ENCODE assay signal across 25 mouse cellular contexts in genomic region chr7:122193919-122194318, GRCm38 (mm10). TPM values are rescaled to one million over a fixed set of nuclear protein-coding genes. Genes with fewer than 3 reads are reported as not detected.
DNase-seq lines count a peak whose midpoint lies in the region; ATAC-seq and TF ChIP-seq lines count a peak whose summit lies in the region.
"Had no signal": no experiment of that assay in that cellular context is flagged by ENCODE, and none has a peak within 500 bp of the region (broad histone marks: within the 10 kb centered on the region; RNA-seq: fewer than 3 reads in every experiment).

No protein-coding gene starts in this region.

- H3K9me3 ChIP-seq in intestine, postnatal 0 days (ENCODE audit: control insufficient read depth): no peaks in the 10 kb centered on the region
- H3K9me3 ChIP-seq in intestine, embryonic 15.5 days: no peaks in the 10 kb centered on the region
- no peaks in the 10 kb centered on the region for H3K9me3 ChIP-seq in liver, embryonic 14.5 days (ENCODE audit: control insufficient read depth, low read length)
- H3K9me3 ChIP-seq in liver, embryonic 11.5 days (ENCODE audit: control insufficient read depth, low read length): no peaks in the 10 kb centered on the region
- H3K9me3 ChIP-seq: embryonic facial prominence, embryonic 10.5 days; forebrain, embryonic 10.5 days; heart, embryonic 13.5 days; hindbrain, embryonic 12.5 days; midbrain, embryonic 13.5 days; neural tube, embryonic 12.5 days had no signal

- H3K9ac ChIP-seq in intestine, postnatal 0 days (ENCODE audit: low read depth, low read length): no peak overlapping the region
- no peak overlapping the region for H3K9ac ChIP-seq in intestine, embryonic 15.5 days
- no peak overlapping the region for H3K9ac ChIP-seq in liver, embryonic 14.5 days (replicated peaks)
- H3K9ac ChIP-seq in liver, embryonic 11.5 days (ENCODE audit: low read depth, low read length): no peak overlapping the region
- H3K9ac ChIP-seq: heart, embryonic 13.5 days; hindbrain, embryonic 12.5 days; midbrain, embryonic 13.5 days; neural tube, embryonic 12.5 days had no signal

- ATAC-seq in intestine, postnatal 0 days: no peak
- ATAC-seq in intestine, embryonic 15.5 days: no peak
- ATAC-seq in liver, embryonic 14.5 days (ENCODE audit: insufficient read depth): no peak
- ATAC-seq in liver, embryonic 11.5 days (replicated peaks; ENCODE audit: low FRiP score): no peak
- ATAC-seq: midbrain, embryonic 13.5 days had no signal

- no peak overlapping the region for H3K27ac ChIP-seq in intestine, postnatal 0 days (ENCODE audit: low read depth, low read length)
- no peak overlapping the region for H3K27ac ChIP-seq in intestine, embryonic 15.5 days
- H3K27ac ChIP-seq in liver, embryonic 14.5 days: no peak overlapping the region
- H3K27ac ChIP-seq in liver, embryonic 11.5 days (ENCODE audit: low read depth, low read length): no peak overlapping the region
- H3K27ac ChIP-seq: embryonic facial prominence, embryonic 10.5 days; forebrain, embryonic 10.5 days; heart, adult 2 months; heart, embryonic 13.5 days; hindbrain, embryonic 12.5 days; midbrain, embryonic 13.5 days; neural tube, embryonic 12.5 days had no signal

- peak; percentile 55 for TF ChIP-seq CTCF in intestine, postnatal 0 days (IDR thresholded peaks at IDR 0.05; ENCODE audit: low read depth)
- TF ChIP-seq CTCF in liver, embryonic 14.5 days (IDR thresholded peaks at IDR 0.05; ENCODE audit: low read depth): 0 out of 2 replicates have a peak, but pooled peaks have one; percentile 8

- H3K36me3 ChIP-seq in intestine, postnatal 0 days (ENCODE audit: control insufficient read depth, insufficient read depth): no peaks in the 10 kb centered on the region
- H3K36me3 ChIP-seq in intestine, embryonic 15.5 days: no peaks in the 10 kb centered on the region
- no peaks in the 10 kb centered on the region for H3K36me3 ChIP-seq in liver, embryonic 14.5 days (replicated peaks; ENCODE audit: control insufficient read depth, insufficient read depth, low read depth)
- no peaks in the 10 kb centered on the region for H3K36me3 ChIP-seq in liver, embryonic 11.5 days (ENCODE audit: control insufficient read depth, insufficient read depth, low read length)
- H3K36me3 ChIP-seq: embryonic facial prominence, embryonic 10.5 days; forebrain, embryonic 10.5 days; heart, embryonic 13.5 days; hindbrain, embryonic 12.5 days; midbrain, embryonic 13.5 days; neural tube, embryonic 12.5 days had no signal

- H3K27me3 ChIP-seq in intestine, postnatal 0 days (replicated peaks; ENCODE audit: control insufficient read depth, insufficient read depth, low read length): no peaks in the 10 kb centered on the region
- no peaks in the 10 kb centered on the region for H3K27me3 ChIP-seq in intestine, embryonic 15.5 days (replicated peaks)
- H3K27me3 ChIP-seq in liver, embryonic 14.5 days (ENCODE audit: control insufficient read depth, insufficient read depth, low read length): no peaks in the 10 kb centered on the region
- no peaks in the 10 kb centered on the region for H3K27me3 ChIP-seq in liver, embryonic 11.5 days (replicated peaks; ENCODE audit: control insufficient read depth, insufficient read depth, low read length)
- H3K27me3 ChIP-seq: CH12.LX; heart, embryonic 13.5 days; hindbrain, embryonic 12.5 days; midbrain, embryonic 13.5 days; neural tube, embryonic 12.5 days had no signal

- no peak for TF ChIP-seq EP300 in liver, embryonic 14.5 days (IDR thresholded peaks at IDR 0.05; ENCODE audit: low read depth)

- H3K4me3 ChIP-seq in intestine, postnatal 0 days (ENCODE audit: low read depth, low read length): no peak overlapping the region
- H3K4me3 ChIP-seq in intestine, embryonic 15.5 days (replicated peaks): no peak overlapping the region
- no peak overlapping the region for H3K4me3 ChIP-seq in liver, embryonic 14.5 days (ENCODE audit: insufficient read depth in 1 of 2, low read depth in 2 of 2, low read length in 2 of 2)
- no peak overlapping the region for H3K4me3 ChIP-seq in liver, embryonic 11.5 days (ENCODE audit: low read depth, low read length)
- H3K4me3 ChIP-seq: embryonic facial prominence, embryonic 10.5 days; forebrain, embryonic 10.5 days; heart, adult 2 months; heart, embryonic 13.5 days; hindbrain, embryonic 12.5 days; midbrain, embryonic 13.5 days; neural tube, embryonic 12.5 days had no signal

- no peak for DNase-seq in liver, embryonic 14.5 days (ENCODE audit: low read depth in 3 of 3, low spot score in 3 of 3)
- no peak for DNase-seq in liver, embryonic 11.5 days (ENCODE audit: low spot score)
- DNase-seq in 416B (ENCODE audit: low read depth) (peak; percentile 16), ZHBTc4 (ENCODE audit: low read depth, low spot score) (peak; percentile 26)
- no peak for DNase-seq in yolk sac, embryonic 10.5 days (ENCODE audit: low spot score)
- DNase-seq: B cell, adult 2 months; cerebellum, adult 11 months; cerebellum, adult 9-11 months; gastrocnemius, postnatal 36 days; heart, adult 2 months; heart, postnatal 14 days; lung, postnatal 14 days; right cerebral cortex, postnatal 14 days had no signal

- H3K4me1 ChIP-seq in intestine, postnatal 0 days (replicated peaks; ENCODE audit: control insufficient read depth, insufficient read depth, low read length): no peaks in the 10 kb centered on the region
- H3K4me1 ChIP-seq in intestine, embryonic 15.5 days (replicated peaks): no peaks in the 10 kb centered on the region
- no peaks in the 10 kb centered on the region for H3K4me1 ChIP-seq in liver, embryonic 14.5 days (replicated peaks; ENCODE audit: control insufficient read depth in 2 of 2, insufficient read depth in 2 of 2, low read length in 1 of 2)
- H3K4me1 ChIP-seq in liver, embryonic 11.5 days (replicated peaks; ENCODE audit: control insufficient read depth, insufficient read depth, low read length): no peaks in the 10 kb centered on the region
- H3K4me1 ChIP-seq: embryonic facial prominence, embryonic 10.5 days; forebrain, embryonic 10.5 days; heart, embryonic 13.5 days; hindbrain, embryonic 12.5 days; midbrain, embryonic 13.5 days; neural tube, embryonic 12.5 days had no signal

- H3K4me2 ChIP-seq in intestine, postnatal 0 days (replicated peaks; ENCODE audit: low read depth): no peak overlapping the region
- H3K4me2 ChIP-seq in intestine, embryonic 15.5 days (replicated peaks): no peak overlapping the region
- no peak overlapping the region for H3K4me2 ChIP-seq in liver, embryonic 14.5 days (ENCODE audit: low read depth)
- no peak overlapping the region for H3K4me2 ChIP-seq in liver, embryonic 11.5 days
- H3K4me2 ChIP-seq: heart, embryonic 13.5 days; hindbrain, embryonic 12.5 days; midbrain, embryonic 13.5 days; neural tube, embryonic 12.5 days had no signal

RNA-seq across cellular contexts. Expression of gene Ern2, which starts 7.9 kb away (rescaled TPM):
- 4.0 and 4.8 TPM in 2 replicates for polyA plus RNA-seq in intestine, postnatal 0 days (2015; fragmentation: Nextera tagmentation; extraction: Ambion mirVana)
- 4.8 and 6.2 TPM in 2 replicates for polyA plus RNA-seq in intestine, embryonic 15.5 days (2015; fragmentation: Nextera tagmentation; extraction: Ambion mirVana)
- polyA plus RNA-seq in liver, embryonic 14.5 days (2012; rRNA removed): 0.01 TPM in 1 of 2 replicates, not detected in the other
- not detected in 2 replicates for polyA plus RNA-seq in liver, embryonic 14.5 days (2014; fragmentation: Nextera tagmentation; extraction: Ambion mirVana)
- polyA plus RNA-seq in liver, embryonic 11.5 days (2014; fragmentation: Nextera tagmentation; extraction: Ambion mirVana): not detected in 2 replicates
- polyA plus RNA-seq: forebrain, embryonic 10.5 days; heart, embryonic 13.5 days; kidney, embryonic 14.5 days; limb, embryonic 14.5 days; liver, embryonic 16.5 days had no signal

RNA-seq across cellular contexts. Expression of gene Chp2, which starts 25.4 kb away (rescaled TPM):
- polyA plus RNA-seq in intestine, postnatal 0 days (2015; fragmentation: Nextera tagmentation; extraction: Ambion mirVana): 54.5 and 60.2 TPM in 2 replicates
- polyA plus RNA-seq in intestine, embryonic 15.5 days (2015; fragmentation: Nextera tagmentation; extraction: Ambion mirVana): 5.7 and 5.8 TPM in 2 replicates
- polyA plus RNA-seq in liver, embryonic 14.5 days (2012; rRNA removed): 1.2 and 1.4 TPM in 2 replicates
- 0.50 and 0.71 TPM in 2 replicates for polyA plus RNA-seq in liver, embryonic 14.5 days (2014; fragmentation: Nextera tagmentation; extraction: Ambion mirVana)
- 0.12 TPM in 1 of 2 replicates, not detected in the other for polyA plus RNA-seq in liver, embryonic 11.5 days (2014; fragmentation: Nextera tagmentation; extraction: Ambion mirVana)
- polyA plus RNA-seq: embryonic facial prominence, embryonic 10.5 days; forebrain, embryonic 10.5 days had no signal

RNA-seq across cellular contexts. Expression of gene Plk1, which starts 34.7 kb away (rescaled TPM):
- polyA plus RNA-seq in intestine, postnatal 0 days (2015; fragmentation: Nextera tagmentation; extraction: Ambion mirVana): 20.0 and 25.0 TPM in 2 replicates
- polyA plus RNA-seq in intestine, embryonic 15.5 days (2015; fragmentation: Nextera tagmentation; extraction: Ambion mirVana): 113 and 122 TPM in 2 replicates
- polyA plus RNA-seq in liver, embryonic 14.5 days (2012; rRNA removed): 53.5 and 59.6 TPM in 2 replicates
- polyA plus RNA-seq in liver, embryonic 14.5 days (2014; fragmentation: Nextera tagmentation; extraction: Ambion mirVana): 77.0 and 87.0 TPM in 2 replicates
- polyA plus RNA-seq in liver, embryonic 11.5 days (2014; fragmentation: Nextera tagmentation; extraction: Ambion mirVana): 177 and 180 TPM in 2 replicates

Comparison
In these comparisons a context has a peak if more than half of its experiments do, and no peak if none do; other contexts are left out.
1. DNase-seq: peak in 416B (single experiment) and ZHBTc4 (single experiment); none in liver, embryonic 14.5 days (0 of 3), liver, embryonic 11.5 days (single experiment) and yolk sac, embryonic 10.5 days (single experiment).